Mouse (Mus musculus) forebrain, embryonic 10.5 days (tissue): ENCODE measurements around the gene Nme8. TPM values are rescaled to one million over a fixed set of nuclear protein-coding genes. Genes with fewer than 3 reads are reported as not detected.

Experiments used
- DNase-seq: peaks from one replicate; pipeline ENCODE4 v3.0.0-alpha.2; 2017; ENCODE audit warnings: low spot score; ENCODE audit errors: extremely low spot score
- H3K27ac ChIP-seq: fragments of 300-500 bp; sonication (generic); 2 replicates; pipeline ENCODE4 v1.5.1; 2016; ENCODE audit warnings: mild to moderate bottlenecking
- H3K27me3 ChIP-seq: fragments of 300-500 bp; sonication (generic); 2 replicates; pipeline ENCODE4 v1.6.1; 2016; ENCODE audit warnings: mild to moderate bottlenecking; ENCODE audit not compliant: poor library complexity, severe bottlenecking
- H3K36me3 ChIP-seq: fragments of 300-500 bp; sonication (generic); replicated peaks from 2 replicates; pipeline ENCODE4 v1.6.1; 2016; ENCODE audit warnings: mild to moderate bottlenecking, moderate library complexity
- H3K4me1 ChIP-seq: fragments of 300-500 bp; sonication (generic); 2 replicates; pipeline ENCODE4 v1.6.1; 2016
- H3K4me3 ChIP-seq: fragments of 300-500 bp; sonication (generic); 2 replicates; pipeline ENCODE4 v1.5.1; 2016; ENCODE audit warnings: mild to moderate bottlenecking, moderate library complexity
- H3K9me3 ChIP-seq: fragments of 300-500 bp; sonication (generic); 2 replicates; pipeline ENCODE4 v1.6.1; 2016; ENCODE audit warnings: mild to moderate bottlenecking, moderate library complexity
- WGBS: fragments of 180-500 bp; shearing (Covaris S2); methylation state at CpG from one replicate; pipeline ENCODE4 v1.1.7; 2016; 5-methylcytosine and 5-hydroxymethylcytosine counted together
- polyA plus RNA-seq: library from polyadenylated mRNA; unstranded; fragments of >200 nt; fragmentation: Nextera tagmentation; extraction: Ambion mirVana; gene quantifications from 2 replicates; pipeline ENCODE4 v1.2.1, GENCODE M21; 2016

Nme8 gene
- polyA plus RNA-seq, 1 experiment from 2014 or later, result not detected

DNA sequence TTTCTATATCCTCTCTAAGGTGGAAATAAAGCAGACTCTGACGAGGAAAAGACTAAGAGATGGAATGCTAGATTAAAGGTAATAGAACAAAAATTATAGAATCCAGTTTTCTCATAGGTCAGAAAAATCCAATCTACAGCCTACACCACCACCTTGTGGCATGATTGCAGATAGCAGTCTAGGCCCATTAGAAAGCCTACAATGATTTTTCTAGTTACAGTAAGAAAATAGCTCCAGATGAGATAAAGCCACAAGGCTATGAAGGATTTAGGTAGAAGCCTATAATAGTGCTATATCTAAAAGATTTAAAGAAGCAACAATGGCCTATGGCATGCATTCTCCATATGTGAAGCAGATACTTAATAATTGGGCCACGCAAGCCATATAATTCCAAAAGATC, 13.6 kb downstream of the Nme8 start:
- 66% methylated on average over 2 of the region's 2 CpGs for WGBS
- no peaks in the 10 kb centered on the region; the same call in 1 of the 2 replicates for H3K4me1 ChIP-seq
- no peaks in the 10 kb centered on the region for H3K9me3 ChIP-seq
- DNase-seq, result no peak
- no peaks in the 10 kb centered on the region for H3K27me3 ChIP-seq
- no peak overlapping the region for H3K4me3 ChIP-seq
- H3K27ac ChIP-seq, result no peak overlapping the region
- H3K36me3 ChIP-seq, result no peaks in the 10 kb centered on the region

DNA sequence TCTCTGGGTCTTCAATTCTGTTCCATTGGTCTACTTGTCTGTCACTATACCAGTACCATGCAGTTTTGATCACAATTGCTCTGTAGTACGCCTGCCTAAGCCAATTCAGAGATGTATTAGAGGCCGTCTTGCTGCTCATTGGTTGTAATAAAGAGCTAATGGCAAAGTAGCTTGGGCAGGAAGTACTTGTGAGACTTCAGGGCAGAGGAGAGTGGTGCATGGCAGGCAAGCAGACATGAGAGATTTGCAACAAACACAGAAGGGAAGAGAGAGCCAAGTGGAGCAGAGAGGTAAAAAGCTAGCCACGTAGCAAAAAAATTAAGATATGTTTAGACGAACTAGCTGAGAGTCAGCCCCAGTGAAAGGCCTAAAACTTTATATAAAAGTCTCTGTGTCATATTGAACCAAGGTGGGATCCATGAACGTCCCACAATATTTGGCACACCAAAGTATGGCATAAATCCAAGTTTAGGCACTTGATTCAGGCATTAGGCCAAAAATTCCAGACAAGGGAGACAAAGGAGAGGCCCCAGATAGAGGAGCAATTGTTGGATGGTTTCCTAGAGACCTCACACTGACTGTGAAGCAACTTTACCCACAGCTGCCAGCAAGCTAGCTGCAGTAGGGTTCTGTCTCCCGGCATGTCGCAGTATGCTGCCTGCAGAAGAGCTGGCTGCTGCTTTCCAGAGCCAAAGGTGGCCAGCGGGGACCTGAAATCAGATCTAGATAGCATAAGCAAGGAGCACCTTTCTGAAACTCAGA, 14.5 kb downstream of the Nme8 start:
- no peak for DNase-seq
- no peaks in the 10 kb centered on the region for H3K27me3 ChIP-seq
- H3K4me3 ChIP-seq, result no peak overlapping the region
- H3K4me1 ChIP-seq, result no peaks in the 10 kb centered on the region; the same call in 1 of the 2 replicates
- WGBS, result 72% methylated on average over 8 of the region's 8 CpGs
- no peaks in the 10 kb centered on the region for H3K9me3 ChIP-seq
- no peaks in the 10 kb centered on the region for H3K36me3 ChIP-seq
- no peak overlapping the region; the same call in 1 of the 2 replicates for H3K27ac ChIP-seq

DNA sequence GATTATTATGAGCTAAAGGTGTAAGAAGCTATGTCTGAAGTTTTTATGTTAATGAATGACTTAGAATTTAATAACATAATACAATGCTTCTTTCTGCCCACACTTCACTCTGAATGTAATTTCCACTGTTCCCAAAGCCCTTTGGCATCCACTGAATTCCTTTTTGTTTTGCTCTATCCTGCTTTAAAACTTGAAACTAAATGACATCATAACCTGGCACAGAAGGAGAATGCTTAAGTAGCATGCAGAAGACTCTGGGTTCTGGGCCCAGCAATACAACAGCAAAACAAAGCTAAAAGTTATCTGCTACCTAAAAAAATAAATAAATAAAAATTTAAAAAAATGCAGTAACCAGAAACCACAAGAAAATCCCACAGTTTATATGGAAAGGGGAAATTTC, 23.0 kb downstream of the Nme8 start:
- no peak for DNase-seq
- Histone ChIP-seq H3K4me1 (no peaks in the 10 kb centered on the region), H3K9me3 (no peaks in the 10 kb centered on the region), H3K27ac (no peak overlapping the region), H3K4me3 (no peak overlapping the region), H3K27me3 (no peaks in the 10 kb centered on the region), H3K36me3 (no peaks in the 10 kb centered on the region)

DNA sequence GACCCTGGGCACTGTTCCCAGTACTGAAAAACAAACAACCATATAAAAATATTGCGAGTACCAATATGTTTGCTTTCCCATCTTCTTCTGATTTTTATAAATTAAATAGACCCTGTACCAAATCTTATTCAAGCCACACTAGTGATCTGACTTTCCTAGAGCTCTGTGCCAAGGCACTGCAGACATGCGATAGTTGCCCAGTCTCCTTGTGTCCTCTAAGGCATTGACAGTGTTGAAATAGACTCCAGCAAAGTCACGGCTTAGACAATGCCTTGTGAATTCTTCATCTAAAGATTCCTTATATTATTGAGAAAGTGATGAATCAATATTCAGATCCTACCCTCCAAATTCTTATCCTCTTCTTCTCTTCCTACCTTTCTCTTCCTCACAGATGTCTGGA, 23.6 kb downstream of the Nme8 start:
- WGBS, result 93% methylated on average over 3 of the region's 3 CpGs
- Histone ChIP-seq H3K27me3 (no peaks in the 10 kb centered on the region), H3K4me1 (no peaks in the 10 kb centered on the region), H3K9me3 (no peaks in the 10 kb centered on the region), H3K36me3 (no peaks in the 10 kb centered on the region), H3K4me3 (no peak overlapping the region), H3K27ac (no peak overlapping the region)
- DNase-seq, result no peak

DNA sequence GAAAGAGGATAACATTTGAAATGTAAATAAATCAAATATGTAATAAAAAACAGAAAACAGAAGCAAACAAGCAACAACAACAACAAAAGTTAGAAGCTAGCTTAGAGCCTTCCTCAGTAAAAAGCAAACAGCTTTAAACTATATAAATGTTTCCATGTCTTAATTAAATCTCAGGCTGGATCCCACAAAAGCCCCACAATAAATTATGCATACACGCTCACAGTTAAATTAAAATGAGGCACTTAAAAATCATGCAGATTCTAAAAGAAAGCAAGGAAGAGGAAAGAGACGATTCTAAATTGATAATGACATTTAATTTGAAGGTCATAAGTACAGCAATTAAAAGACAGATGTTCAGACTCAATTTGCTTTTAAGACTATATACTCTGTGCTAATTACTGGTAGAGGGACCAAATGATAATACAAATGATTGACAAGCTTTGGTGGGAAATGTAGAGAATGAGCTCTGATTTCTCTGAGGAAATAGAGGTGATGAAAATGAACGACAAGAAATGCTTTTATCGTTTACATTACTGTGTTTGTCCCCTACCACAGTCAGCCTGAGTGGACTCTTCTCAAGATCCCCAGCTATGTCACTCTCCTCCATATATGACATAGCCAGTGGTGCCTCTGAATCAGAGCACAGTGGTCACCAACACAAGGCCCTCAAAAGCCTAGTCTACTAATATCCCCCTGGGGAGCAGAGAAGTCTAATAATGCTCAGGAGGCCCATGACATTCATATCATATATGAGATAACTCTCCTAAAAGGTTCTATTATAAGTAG, 29.0 kb downstream of the Nme8 start:
- H3K27me3 ChIP-seq, result no peaks in the 10 kb centered on the region
- DNase-seq, result no peak
- 90% methylated on average over 4 of the region's 4 CpGs for WGBS
- no peaks in the 10 kb centered on the region for H3K4me1 ChIP-seq
- H3K4me3 ChIP-seq, result no peak overlapping the region
- no peaks in the 10 kb centered on the region for H3K36me3 ChIP-seq
- no peak overlapping the region for H3K27ac ChIP-seq
- H3K9me3 ChIP-seq, result no peaks in the 10 kb centered on the region

DNA sequence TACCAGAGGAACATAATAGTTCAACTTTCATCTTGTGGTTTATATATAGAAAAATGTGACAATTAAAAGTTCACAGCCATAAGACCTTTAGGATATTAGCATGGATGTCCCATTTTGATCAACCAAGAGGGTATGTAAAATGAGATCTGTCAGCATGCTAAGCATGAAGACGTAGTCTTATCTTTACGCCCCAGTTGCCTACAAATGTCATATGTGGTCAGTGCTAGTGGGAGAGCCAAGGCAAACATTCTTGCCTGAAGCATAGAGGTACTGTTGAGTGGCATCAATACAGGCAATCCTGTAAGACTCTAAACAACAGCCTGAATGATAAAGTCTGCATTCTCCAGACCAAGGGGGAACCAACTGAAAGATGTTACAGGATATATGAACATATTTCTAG, 45.2 kb downstream of the Nme8 start:
- no peak overlapping the region for H3K27ac ChIP-seq
- no peaks in the 10 kb centered on the region for H3K27me3 ChIP-seq
- no peak overlapping the region for H3K4me3 ChIP-seq
- no peak for DNase-seq
- no peaks in the 10 kb centered on the region for H3K36me3 ChIP-seq
- 91% methylated on average over 2 of the region's 2 CpGs for WGBS
- H3K9me3 ChIP-seq, result no peaks in the 10 kb centered on the region
- H3K4me1 ChIP-seq, result no peaks in the 10 kb centered on the region

DNA sequence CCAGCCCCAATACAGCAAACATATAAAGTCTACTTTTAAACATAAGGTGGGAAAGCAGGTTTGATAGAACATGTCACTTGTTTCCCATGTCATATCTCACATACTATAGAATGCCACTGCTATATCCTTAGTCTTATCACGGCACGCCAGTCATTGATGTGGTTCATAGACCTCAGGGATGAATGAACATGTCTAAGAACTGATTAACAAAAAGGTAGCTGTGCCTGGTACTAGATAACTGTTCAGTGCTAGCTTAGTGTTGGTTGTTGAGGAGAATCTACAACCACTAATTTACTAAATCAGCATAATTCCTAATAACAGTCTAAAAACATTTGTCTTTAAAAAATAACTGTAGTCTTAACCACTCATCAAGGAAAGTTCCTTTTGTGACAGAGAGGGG, 47.8 kb downstream of the Nme8 start:
- H3K27ac ChIP-seq, result no peak overlapping the region

DNA sequence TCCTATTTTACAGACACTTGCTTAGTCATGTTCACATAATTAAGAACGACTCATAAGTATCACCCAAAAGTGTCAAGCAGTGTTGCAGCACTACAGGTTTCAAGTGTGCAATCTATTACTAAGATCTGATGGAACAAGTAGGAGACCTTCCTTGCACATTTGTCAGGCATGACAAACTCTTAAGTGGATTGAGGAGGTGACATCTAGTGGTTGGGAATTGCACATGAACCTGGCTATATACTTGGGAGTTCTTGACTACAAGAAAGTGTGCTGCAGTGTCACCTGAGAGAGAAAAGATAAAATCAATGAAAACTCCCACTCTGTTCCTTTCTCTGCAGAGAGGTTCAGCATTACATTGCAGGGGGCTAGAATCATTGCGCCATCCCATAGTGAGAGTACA, 53.4 kb downstream of the Nme8 start:
- Histone ChIP-seq H3K27me3 (no peaks in the 10 kb centered on the region), H3K9me3 (no peaks in the 10 kb centered on the region), H3K4me3 (no peak overlapping the region), H3K36me3 (no peaks in the 10 kb centered on the region), H3K4me1 (no peaks in the 10 kb centered on the region), H3K27ac (no peak overlapping the region)
- no peak for DNase-seq
- WGBS, result 83% methylated on average over 2 of the region's 2 CpGs

More for the DNA sequence above, 47.8 kb downstream of the Nme8 start:
- H3K36me3 ChIP-seq, result no peaks in the 10 kb centered on the region
- no peak overlapping the region for H3K4me3 ChIP-seq
- H3K4me1 ChIP-seq, result no peaks in the 10 kb centered on the region
- 99% methylated on average over 2 of the region's 2 CpGs for WGBS
- H3K27me3 ChIP-seq, result no peaks in the 10 kb centered on the region
- H3K9me3 ChIP-seq, result no peaks in the 10 kb centered on the region
- DNase-seq, result no peak

DNA sequence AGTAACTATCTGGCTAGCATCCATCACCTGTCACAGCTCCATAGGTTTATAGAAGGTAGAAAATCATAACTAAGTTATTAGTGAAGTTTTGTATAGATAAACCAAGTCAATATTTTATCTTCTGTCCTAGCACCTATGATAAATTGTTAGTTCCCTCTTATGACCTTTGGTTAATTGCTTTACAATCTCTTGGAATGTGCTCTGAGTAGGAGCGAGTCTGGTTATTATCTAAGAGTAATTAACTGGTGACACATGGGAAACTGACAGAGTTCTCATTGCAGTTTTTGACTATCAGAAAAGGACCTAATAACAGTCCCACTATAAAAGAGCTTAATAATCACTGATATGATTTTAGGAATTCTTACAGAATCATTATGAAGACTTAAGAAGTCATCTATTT, 54.1 kb downstream of the Nme8 start:
- H3K27me3 ChIP-seq, result no peaks in the 10 kb centered on the region
- no peaks in the 10 kb centered on the region for H3K36me3 ChIP-seq
- no peaks in the 10 kb centered on the region for H3K4me1 ChIP-seq
- DNase-seq, result no peak
- no peak overlapping the region for H3K4me3 ChIP-seq
- WGBS, result 92% methylated on average over 1 of the region's 1 CpGs
- H3K9me3 ChIP-seq, result no peaks in the 10 kb centered on the region
- no peak overlapping the region for H3K27ac ChIP-seq

DNA sequence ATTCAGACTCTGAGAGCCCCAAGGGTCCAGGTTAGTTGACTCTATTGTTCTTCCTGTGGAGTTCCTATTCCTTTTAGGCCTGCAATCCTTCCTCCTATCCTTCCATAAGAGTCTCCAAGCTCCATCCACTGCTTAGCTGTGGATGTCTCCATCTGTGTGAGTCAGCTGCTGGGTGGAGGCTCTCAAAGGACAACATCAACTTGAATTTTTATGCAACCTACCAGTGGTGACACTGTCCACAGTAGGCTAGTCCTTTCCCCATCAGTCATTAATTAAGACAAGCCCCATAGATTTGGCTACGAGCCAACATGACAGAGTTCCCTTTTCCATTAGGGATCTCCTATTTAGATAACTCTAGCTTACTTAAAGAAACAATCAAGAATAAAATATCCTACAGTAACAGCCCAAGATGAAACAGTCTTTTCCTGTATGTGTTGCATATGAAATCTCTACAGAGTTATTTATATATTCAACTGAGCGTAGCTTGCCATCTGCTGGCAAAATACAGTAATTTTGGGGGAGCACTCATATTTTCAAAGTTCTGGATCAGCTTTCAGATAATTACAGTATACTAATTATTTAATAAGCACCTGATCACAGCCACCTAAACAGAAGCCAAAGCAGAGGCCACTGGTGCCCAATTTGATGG, 57.3 kb downstream of the Nme8 start:
- H3K4me3 ChIP-seq, result no peak overlapping the region
- WGBS, result 89% methylated on average over 2 of the region's 2 CpGs
- no peaks in the 10 kb centered on the region for H3K4me1 ChIP-seq
- H3K27me3 ChIP-seq, result no peaks in the 10 kb centered on the region
- H3K36me3 ChIP-seq, result no peaks in the 10 kb centered on the region
- no peaks in the 10 kb centered on the region for H3K9me3 ChIP-seq
- no peak for DNase-seq
- no peak overlapping the region for H3K27ac ChIP-seq

DNA sequence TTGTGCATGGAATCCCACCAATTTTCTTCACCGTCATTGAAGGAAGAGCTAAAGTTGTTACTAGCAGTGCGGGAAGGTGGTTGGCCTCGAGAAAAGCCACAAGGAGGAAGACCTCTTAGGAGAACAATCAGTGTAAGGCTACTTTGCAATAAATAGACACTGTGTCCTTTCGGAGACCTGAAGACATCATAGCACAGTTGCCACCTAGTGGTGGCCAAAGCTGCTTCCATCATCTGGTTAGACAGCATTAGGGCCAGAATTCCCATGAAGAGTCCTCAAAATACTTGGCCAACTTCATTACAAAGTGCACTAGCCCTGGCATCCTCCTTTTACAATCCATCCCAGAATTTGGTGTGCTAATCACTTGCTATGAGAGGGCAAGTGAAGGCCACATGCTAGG, 61.5 kb downstream of the Nme8 start:
- WGBS, result 73% methylated on average over 4 of the region's 4 CpGs
- DNase-seq, result no peak
- Histone ChIP-seq H3K27me3 (no peaks in the 10 kb centered on the region), H3K27ac (no peak overlapping the region), H3K4me3 (no peak overlapping the region), H3K9me3 (no peaks in the 10 kb centered on the region), H3K4me1 (no peaks in the 10 kb centered on the region), H3K36me3 (no peaks in the 10 kb centered on the region)

DNA sequence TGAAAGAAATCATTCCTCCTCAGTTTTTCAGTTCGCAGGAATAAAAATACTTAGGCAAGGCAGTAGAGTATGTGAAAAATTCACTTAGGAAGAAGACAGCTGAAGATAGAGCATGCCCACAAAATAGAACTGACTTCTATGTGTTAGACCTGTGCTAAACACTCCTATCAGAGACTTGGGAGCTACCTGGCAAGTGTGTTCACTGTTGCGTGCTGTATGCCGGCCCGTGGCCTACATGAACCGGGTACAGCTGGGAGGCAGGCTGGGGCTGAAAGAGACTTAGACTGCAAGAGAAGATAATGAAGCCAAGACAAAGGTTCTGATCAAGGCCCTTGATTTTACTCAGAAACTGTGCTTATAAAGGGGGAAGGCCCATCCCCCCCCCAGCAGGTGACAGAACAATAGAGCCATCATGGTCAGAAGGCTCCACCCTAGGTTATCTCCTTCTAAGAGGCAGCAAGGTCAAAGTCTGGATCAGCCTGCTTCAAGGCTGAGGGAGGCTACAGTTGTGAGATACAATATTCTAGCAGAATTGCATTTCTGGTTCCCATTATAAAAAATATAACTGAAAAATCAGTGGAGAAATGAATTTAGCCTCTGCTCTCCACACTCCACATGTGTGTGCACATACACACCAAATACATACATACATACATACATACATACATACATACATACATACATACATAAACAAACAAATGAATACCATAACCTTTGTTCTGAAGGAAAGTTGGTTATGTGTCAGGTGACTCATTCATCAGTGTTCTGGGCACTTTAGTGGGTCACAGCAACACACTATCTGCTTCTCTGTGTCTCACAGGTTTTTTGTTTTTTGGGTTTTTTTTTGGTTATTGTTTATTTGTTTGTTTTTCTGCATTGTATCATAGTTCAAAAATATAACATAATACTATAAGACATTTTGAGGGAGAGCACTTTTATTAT, 66.6 kb downstream of the Nme8 start:
- Histone ChIP-seq H3K9me3 (no peaks in the 10 kb centered on the region), H3K36me3 (no peaks in the 10 kb centered on the region), H3K27ac (no peak overlapping the region), H3K27me3 (no peaks in the 10 kb centered on the region), H3K4me1 (no peaks in the 10 kb centered on the region), H3K4me3 (no peak overlapping the region)
- 91% methylated on average over 5 of the region's 5 CpGs for WGBS
- no peak for DNase-seq
